Mouse (Mus musculus): ENCODE data around the gene Hoxa13.

The Hoxa13 gene

GRCm38 (mm10) chr6:52234428-52235140 lies 26.1 kb downstream of the Hoxa13 start:
- no peak for DNase-seq

DNA sequence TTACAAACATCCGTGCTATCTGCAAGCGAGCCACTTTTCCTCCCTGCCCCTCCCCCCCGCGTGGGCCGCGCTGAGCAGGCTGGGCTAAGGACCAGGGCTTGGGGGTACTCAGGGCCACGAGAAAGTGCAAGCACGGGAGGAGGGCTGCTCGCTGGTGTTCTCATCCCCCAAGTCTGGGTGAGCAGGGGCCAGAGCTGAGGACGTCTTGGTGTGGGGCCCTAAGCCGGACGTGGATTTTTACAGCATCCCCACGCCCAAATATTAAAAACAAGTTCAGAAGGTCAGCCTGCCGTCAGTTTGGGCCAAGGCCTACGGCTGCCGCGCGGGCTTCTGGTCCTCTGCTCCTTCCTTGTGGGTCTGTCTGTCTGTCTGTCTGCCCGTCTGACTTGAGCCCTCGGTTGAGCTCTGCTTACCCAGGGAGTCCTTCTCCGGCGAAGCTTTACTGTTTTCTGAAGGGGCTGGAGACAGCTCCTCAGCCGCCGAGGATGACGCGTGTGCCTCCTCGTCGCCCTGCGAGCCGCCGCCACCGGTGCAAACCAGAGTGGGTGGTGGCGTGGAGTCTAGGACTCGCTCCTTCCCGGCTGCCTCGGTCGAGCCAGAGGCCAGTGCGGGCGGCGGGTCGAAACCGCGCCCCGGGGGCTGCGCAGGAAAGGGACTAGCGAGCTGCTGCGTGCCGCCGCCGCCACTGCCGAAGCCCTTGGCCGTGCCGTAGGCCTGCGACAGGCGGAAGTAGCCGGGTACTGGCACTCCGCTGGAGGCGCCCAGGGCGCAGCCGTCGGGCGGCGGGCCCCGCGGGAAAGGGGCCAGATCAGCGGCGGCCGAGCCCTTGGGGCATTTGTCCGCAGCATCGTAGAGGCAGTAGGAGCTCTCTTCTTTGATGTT lies 26.9 kb downstream of the Hoxa13 start:
- DNase-seq: no peak

GRCm38 (mm10) chr6:52232984-52233545 lies 27.6 kb downstream of the Hoxa13 start:
- no peak for DNase-seq

- DNase-seq: no peak
Measured at GRCm38 (mm10) chr6:52232568-52232965, 28.1 kb downstream of the Hoxa13 start.

- no peak for DNase-seq
Measured at GRCm38 (mm10) chr6:52231885-52232567, 28.7 kb downstream of the Hoxa13 start.

GRCm38 (mm10) chr6:52230516-52231165 lies 30.0 kb downstream of the Hoxa13 start, which contains the start of gene Hoxa9:
Hoxa9 (minus strand) TSS chr6:52231089.
- DNase-seq: no peak

- DNase-seq: no peak
Measured at GRCm38 (mm10) chr6:52229558-52230416, 30.9 kb downstream of the Hoxa13 start.

DNA sequence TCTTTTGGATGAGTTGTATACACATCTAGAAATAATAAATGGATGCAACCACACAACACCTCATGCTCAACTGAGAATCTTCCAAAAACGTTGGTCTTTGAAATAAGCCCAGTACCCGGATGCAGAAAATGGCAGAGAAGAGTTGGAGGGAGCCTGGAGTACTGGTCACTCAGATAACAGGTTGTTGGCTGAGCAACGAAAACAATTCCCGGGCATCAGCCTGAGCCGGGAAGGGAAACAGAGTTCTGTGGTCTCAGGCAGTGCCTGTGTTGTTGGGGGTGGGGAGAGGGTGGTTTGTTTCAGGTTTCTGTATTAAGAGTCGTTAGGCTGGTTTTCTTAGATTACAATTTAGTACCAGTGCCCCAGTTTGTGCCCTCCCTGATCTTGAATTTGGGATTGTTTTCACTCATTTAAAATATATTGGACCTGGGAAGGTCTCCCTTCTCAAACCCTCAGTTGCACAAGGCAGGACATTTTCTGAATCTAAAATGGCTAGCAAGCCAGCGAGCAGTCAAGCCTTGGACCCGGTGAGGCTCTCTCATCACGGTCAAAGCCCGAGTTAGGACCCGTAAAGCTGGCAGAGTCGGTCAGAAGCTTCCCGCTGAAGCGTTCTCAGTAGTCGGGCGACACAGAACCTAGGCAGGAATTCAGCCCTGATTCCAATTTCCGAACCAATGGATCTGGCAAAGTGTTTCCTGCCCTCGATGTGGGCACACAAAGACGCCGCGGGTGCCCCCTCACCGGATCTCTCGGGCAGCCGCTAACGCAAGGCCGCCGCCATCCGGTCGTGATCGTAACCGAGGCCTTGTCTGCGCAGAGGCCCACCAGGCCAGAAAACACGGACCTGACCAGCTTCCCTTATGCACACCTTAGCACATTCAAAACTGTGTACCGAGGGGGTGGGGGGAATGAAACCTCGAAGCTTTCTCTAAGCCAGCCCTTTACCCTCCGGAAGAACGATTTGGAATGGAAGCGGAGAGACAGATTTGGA lies 31.9 kb downstream of the Hoxa13 start:
- DNase-seq: no peak

- DNase-seq: no peak
Measured at GRCm38 (mm10) chr6:52227470-52228222, 33.0 kb downstream of the Hoxa13 start.

DNA sequence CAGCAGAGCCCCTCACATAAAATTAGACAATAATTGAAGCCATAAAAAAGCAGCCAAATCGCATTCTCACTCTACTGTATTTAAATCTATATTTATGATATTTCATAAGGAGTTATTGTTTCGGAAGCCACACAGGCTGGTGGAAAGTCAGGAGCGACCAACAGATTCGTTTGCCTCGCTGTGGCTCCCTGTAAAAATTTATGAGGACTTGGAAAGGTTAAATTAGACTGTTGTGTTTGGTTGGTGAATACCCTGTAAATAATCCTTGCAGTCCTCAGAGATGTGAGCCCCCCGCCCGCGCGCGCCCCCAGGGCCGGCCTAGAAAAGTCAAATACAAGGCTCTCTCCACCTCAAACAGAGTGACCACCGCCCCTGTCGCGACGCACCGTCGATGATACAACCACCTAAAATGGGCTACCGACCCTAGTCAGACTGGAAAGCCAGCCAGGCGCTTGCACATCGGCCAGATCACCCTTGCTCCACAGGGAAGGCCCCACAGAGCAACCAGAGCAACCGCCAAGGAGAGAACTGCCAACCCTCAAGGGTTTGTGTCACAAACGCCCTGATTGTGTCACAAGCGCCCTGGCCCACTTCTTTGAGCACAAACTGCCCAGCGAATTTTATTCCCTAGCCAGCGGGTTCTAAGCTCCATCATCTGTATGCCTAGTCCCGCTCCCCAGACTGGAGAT lies 34.0 kb downstream of the Hoxa13 start:
- DNase-seq: no peak

DNA sequence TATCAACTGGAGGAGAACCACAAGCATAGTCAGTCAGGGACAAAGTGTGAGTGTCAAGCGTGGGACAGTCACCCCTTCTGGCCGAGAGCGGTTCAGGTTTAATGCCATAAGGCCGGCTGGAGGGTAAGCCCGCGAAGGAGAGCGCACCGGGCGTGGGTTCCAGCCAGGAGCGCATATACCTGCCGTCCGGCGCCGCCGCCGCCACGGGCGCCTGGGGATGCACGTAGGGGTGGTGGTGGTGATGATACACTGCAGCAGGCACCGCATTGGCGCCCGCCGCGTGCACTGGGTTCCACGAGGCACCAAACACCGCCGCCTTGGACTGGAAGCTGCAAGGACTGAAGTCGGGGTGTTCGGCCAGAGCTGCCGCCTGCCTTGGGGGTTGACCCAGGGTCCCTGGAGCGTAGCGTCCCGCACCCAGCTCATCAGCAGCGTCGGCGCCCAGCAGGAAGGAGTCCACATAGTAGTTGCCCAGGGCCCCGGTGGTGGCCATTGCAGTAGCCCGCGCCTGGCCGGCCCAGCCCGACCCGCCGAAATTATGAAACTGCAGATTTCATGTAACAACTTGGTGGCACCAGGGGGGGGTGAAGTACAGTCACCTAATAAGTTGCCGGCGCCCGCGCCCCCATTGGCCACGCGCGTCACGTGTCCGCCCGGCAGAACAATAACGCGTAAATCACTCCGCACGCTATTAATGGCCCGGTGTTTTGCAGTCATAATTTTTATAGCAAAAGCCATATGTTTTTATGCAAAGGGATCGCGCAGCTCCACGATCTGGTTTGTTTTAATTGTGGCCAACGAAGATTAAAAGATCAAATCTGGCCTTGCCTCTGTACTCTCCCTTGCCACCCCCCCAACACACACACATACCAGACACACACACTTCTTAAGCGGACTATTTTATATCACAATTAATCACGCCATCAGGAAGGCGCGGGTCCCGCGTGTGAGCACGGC lies 34.8 kb downstream of the Hoxa13 start:
- no peak for DNase-seq

DNA sequence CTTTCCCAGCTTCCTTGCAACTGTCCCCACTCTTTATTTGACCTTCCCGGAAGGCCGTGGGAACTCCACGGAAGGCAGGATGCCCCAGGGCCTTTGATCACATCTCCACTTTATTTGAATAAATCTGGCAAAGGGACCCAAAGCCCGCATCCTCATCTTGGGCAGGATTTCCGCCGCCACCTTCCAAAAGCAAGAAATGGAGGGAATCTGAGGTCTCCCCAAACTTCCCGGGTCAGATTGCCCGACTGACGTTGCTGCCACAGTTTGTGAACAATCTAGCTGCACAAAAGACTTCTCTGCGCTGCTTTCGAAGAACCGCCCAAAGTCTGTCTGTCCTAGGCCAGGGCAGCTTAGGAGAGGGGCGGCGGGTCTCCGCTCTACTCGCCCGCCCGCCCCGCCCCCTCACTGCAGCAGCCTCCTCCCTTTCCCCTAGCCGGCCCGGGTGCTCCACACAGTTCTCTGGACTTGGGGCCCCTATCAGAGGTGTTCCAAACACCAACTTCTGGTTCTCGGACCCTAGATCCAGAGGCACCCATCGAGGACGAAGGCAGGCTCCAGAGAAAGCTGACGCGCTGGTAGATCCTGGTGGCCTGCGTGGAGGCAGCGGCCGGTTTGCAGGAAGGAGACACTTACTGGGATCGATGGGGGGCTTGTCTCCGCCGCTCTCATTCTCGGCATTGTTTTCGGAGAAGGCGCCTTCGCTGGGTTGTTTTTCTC lies 35.6 kb downstream of the Hoxa13 start:
- no peak for DNase-seq

GRCm38 (mm10) chr6:52223939-52224760 lies 36.5 kb downstream of the Hoxa13 start:
- DNase-seq: no peak

DNA sequence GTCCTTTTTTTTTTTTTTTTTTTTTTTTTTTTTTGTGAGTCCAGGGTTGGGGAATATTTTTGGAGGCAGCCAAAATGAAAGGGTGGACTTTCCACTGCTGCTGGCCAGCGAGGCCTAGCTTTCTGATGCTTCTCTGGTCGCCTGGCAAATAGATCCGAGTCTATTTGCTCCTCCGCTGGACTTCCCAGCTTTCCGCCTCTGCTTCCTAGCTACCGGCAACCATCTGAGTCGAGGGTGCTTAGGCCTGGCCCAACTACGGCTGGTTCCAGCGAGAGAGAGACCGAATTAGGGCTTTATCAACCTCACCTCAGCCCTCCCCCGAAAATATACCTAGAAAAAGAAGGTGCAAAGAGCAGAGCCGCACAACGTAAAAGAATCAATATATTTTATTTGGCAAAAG lies 38.0 kb downstream of the Hoxa13 start:
- DNase-seq: no peak

- DNase-seq: no peak
Measured at GRCm38 (mm10) chr6:52221993-52222685, 38.5 kb downstream of the Hoxa13 start.
